Mouse (Mus musculus) kidney, postnatal 0 days (tissue): ENCODE measurements around the gene Hapln4. TPM values are rescaled to one million over a fixed set of nuclear protein-coding genes. Genes with fewer than 3 reads are reported as not detected.

Experiments
- ATAC-seq: fragments of 200-750 bp; cut with Nextera tagmentation; replicated peaks from 2 replicates; pipeline ENCODE4 v1.8.0; 2017; ENCODE audit warnings: low read depth, moderate number of reproducible peaks, moderate TSS enrichment, moderate library complexity; ENCODE audit not compliant: low FRiP score
- DNase-seq: peaks from one replicate; pipeline ENCODE4 v3.0.0-alpha.2; 2016; ENCODE audit warnings: low spot score
- H3K27ac ChIP-seq: fragments of 300-500 bp; sonication (generic); 2 replicates; pipeline ENCODE4 v1.5.1; 2014; ENCODE audit warnings: mild to moderate bottlenecking
- H3K27me3 ChIP-seq: fragments of 300-500 bp; sonication (generic); 2 replicates; pipeline ENCODE4 v1.6.1; 2014; ENCODE audit warnings: low read length, mixed read lengths; ENCODE audit not compliant: insufficient read depth
- H3K36me3 ChIP-seq: fragments of 300-500 bp; sonication (generic); 2 replicates; pipeline ENCODE4 v1.6.1; 2014; ENCODE audit warnings: low read length, mixed read lengths; ENCODE audit not compliant: insufficient read depth
- H3K4me1 ChIP-seq: fragments of 300-500 bp; sonication (generic); replicated peaks from 2 replicates; pipeline ENCODE4 v1.6.1; 2014; ENCODE audit warnings: antibody characterized with exemption, low read length, mixed read lengths; ENCODE audit not compliant: insufficient read depth
- H3K4me2 ChIP-seq: fragments of 300-500 bp; sonication (generic); 2 replicates; pipeline ENCODE4 v1.6.1; 2014; ENCODE audit warnings: mild to moderate bottlenecking, low read length, moderate library complexity, mixed read lengths
- H3K4me3 ChIP-seq: fragments of 300-500 bp; sonication (generic); replicated peaks from 2 replicates; pipeline ENCODE4 v1.5.1; 2014; ENCODE audit warnings: low read depth, low read length
- H3K9ac ChIP-seq: fragments of 300-500 bp; sonication (generic); 2 replicates; pipeline ENCODE4 v1.6.1; 2014; ENCODE audit warnings: low read depth, low read length
- H3K9me3 ChIP-seq: fragments of 300-500 bp; sonication (generic); replicated peaks from 2 replicates; pipeline ENCODE4 v1.6.1; 2016; ENCODE audit warnings: low read length, inconsistent platforms, mixed read lengths
- CTCF ChIP-seq: IDR thresholded peaks from 2 replicates; pipeline ENCODE4 v1.5.1; 2016; ENCODE audit warnings: antibody characterized with exemption, low read depth, mild to moderate bottlenecking, moderate library complexity
- WGBS: fragments of 180-500 bp; shearing (Covaris S2); extraction: QIAGEN DNeasy Blood & Tissue Kit; methylation state at CpG from one replicate; pipeline ENCODE4 v1.1.7; 2014; 5-methylcytosine and 5-hydroxymethylcytosine counted together
- polyA plus RNA-seq: library from polyadenylated mRNA; unstranded; fragments of >200 nt; fragmentation: Nextera tagmentation; extraction: Ambion mirVana; gene quantifications from 2 replicates; pipeline ENCODE4 v1.2.1, GENCODE M21; 2015

Hapln4 gene
- polyA plus RNA-seq, 1 experiment from 2014 or later, result not detected

- WGBS, result 24% methylated on average over 6 of the region's 6 CpGs
- no peak for TF ChIP-seq CTCF
These were observed 31.2 kb downstream of the Hapln4 start for GRCm38 (mm10) chr8:70114488-70114887.

GRCm38 (mm10) chr8:70114892-70115291, 31.6 kb downstream of the Hapln4 start:
- Histone ChIP-seq H3K9ac (no peak overlapping the region), H3K27ac (no peak overlapping the region), H3K4me2 (no peak overlapping the region), H3K36me3 (no peaks in the 10 kb centered on the region), H3K4me3 (no peak overlapping the region), H3K27me3 (peaks cover 49% of the 10 kb centered on the region), H3K9me3 (no peaks in the 10 kb centered on the region), H3K4me1 (no peaks in the 10 kb centered on the region)
- DNase-seq, result no peak
- ATAC-seq, result no peak
- 71% methylated on average over 13 of the region's 13 CpGs for WGBS
- TF ChIP-seq CTCF, result no peak

More at GRCm38 (mm10) chr8:70114488-70114887, 31.2 kb downstream of the Hapln4 start:
- H3K36me3 ChIP-seq, result no peaks in the 10 kb centered on the region
- DNase-seq, result no peak
- H3K27me3 ChIP-seq, result peaks cover 45% of the 10 kb centered on the region
- no peaks in the 10 kb centered on the region for H3K9me3 ChIP-seq
- no peak for ATAC-seq
- H3K27ac ChIP-seq, result no peak overlapping the region
- no peak overlapping the region for H3K4me2 ChIP-seq
- no peak overlapping the region for H3K4me3 ChIP-seq
- H3K9ac ChIP-seq, result no peak overlapping the region
- H3K4me1 ChIP-seq, result no peaks in the 10 kb centered on the region

- DNase-seq, result peak; percentile 74
- Histone ChIP-seq H3K27me3 (peaks cover 27% of the 10 kb centered on the region), H3K27ac (no peak overlapping the region), H3K4me2 (no peak overlapping the region), H3K4me1 (no peaks in the 10 kb centered on the region), H3K36me3 (no peaks in the 10 kb centered on the region), H3K9ac (no peak overlapping the region), H3K9me3 (no peaks in the 10 kb centered on the region), H3K4me3 (no peak overlapping the region)
- 8% methylated on average over 9 of the region's 9 CpGs for WGBS
- TF ChIP-seq CTCF, result no peak
- ATAC-seq, result no peak
These were observed 34.4 kb downstream of the Hapln4 start for GRCm38 (mm10) chr8:70117611-70118010.

- TF ChIP-seq CTCF, result no peak
- WGBS, result 12% methylated on average over 17 of the region's 17 CpGs
- Histone ChIP-seq H3K4me1 (no peaks in the 10 kb centered on the region), H3K9me3 (no peaks in the 10 kb centered on the region), H3K4me2 (no peak overlapping the region), H3K9ac (no peak overlapping the region), H3K36me3 (no peaks in the 10 kb centered on the region), H3K27me3 (peaks cover 18% of the 10 kb centered on the region), H3K27ac (no peak overlapping the region), H3K4me3 (no peak overlapping the region)
- DNase-seq, result no peak
- no peak for ATAC-seq
These were observed 35.8 kb downstream of the Hapln4 start for GRCm38 (mm10) chr8:70118726-70119700.

- peak; percentile 69 for DNase-seq
- no peak within 1 kb of the TSS for H3K4me3 ChIP-seq
- H3K4me1 ChIP-seq, result no peaks in the 10 kb centered on the region
- peak within 1 kb of the TSS; percentile 27; the same call in 1 of the 2 replicates for H3K4me2 ChIP-seq
- peaks cover 18% of the 10 kb centered on the region for H3K27me3 ChIP-seq
- H3K9me3 ChIP-seq, result no peaks in the 10 kb centered on the region
- no peaks in the 10 kb centered on the region for H3K36me3 ChIP-seq
- no peak within 1 kb of the TSS for H3K9ac ChIP-seq
- 2% methylated on average over 19 of the region's 19 CpGs for WGBS
- peak; percentile 68 for ATAC-seq
- no peak within 1 kb of the TSS for H3K27ac ChIP-seq
- TF ChIP-seq CTCF, result no peak
These were observed 37.4 kb downstream of the Hapln4 start, which contains the start of gene Ncan for GRCm38 (mm10) chr8:70120667-70121066. TSS of gene Ncan (minus strand) at chr8:70120873.

GRCm38 (mm10) chr8:70122863-70123262, 39.6 kb downstream of the Hapln4 start:
- 51% methylated on average over 2 of the region's 2 CpGs for WGBS
- Histone ChIP-seq H3K9ac (no peak overlapping the region), H3K9me3 (no peaks in the 10 kb centered on the region), H3K27ac (no peak overlapping the region), H3K36me3 (no peaks in the 10 kb centered on the region), H3K4me3 (no peak overlapping the region), H3K27me3 (peaks cover 18% of the 10 kb centered on the region), H3K4me1 (no peaks in the 10 kb centered on the region), H3K4me2 (no peak overlapping the region)
- DNase-seq, result peak; percentile 11
- peak; percentile 61 for TF ChIP-seq CTCF
- peak; percentile 37; the same call in 1 of the 2 replicates for ATAC-seq
